Mouse (Mus musculus) bone marrow macrophage, adult 2 months (primary cell): ENCODE measurements around the gene Apbb2. TPM values are rescaled to one million over a fixed set of nuclear protein-coding genes. Genes with fewer than 3 reads are reported as not detected.

ENCODE experiments used
- H3K27ac ChIP-seq: 2 replicates; pipeline ENCODE4 v1.5.1; 2012; ENCODE audit warnings: low read depth, low read length; ENCODE audit not compliant: insufficient read depth
- H3K4me1 ChIP-seq: 2 replicates; pipeline ENCODE4 v1.6.1; 2012; ENCODE audit warnings: low read length; ENCODE audit not compliant: control insufficient read depth, insufficient read depth
- H3K4me3 ChIP-seq: 2 replicates; pipeline ENCODE4 v1.5.1; 2012; ENCODE audit warnings: mild to moderate bottlenecking, low read length, moderate library complexity; ENCODE audit not compliant: insufficient read depth
- CTCF ChIP-seq: IDR thresholded peaks from 2 replicates; pipeline ENCODE4 v1.5.1; 2012; ENCODE audit warnings: low read depth, mild to moderate bottlenecking, low read length, moderate library complexity
- POLR2A ChIP-seq: IDR thresholded peaks from 2 replicates; pipeline ENCODE4 v1.6.1; 2012; ENCODE audit warnings: mild to moderate bottlenecking, low read depth, low read length, borderline replicate concordance
- polyA plus RNA-seq: library from polyadenylated mRNA; stranded (reverse); fragments of >200 nt; gene quantifications from 2 replicates; pipeline ENCODE4 v1.2.4, GENCODE M21; 2012; ENCODE audit not compliant: missing spikeins, insufficient read depth, insufficient read length

Apbb2 gene
- polyA plus RNA-seq, 1 experiment: 22.5 TPM

- Histone ChIP-seq H3K4me1 (peaks cover 20% of the 10 kb centered on the region), H3K27ac (no peak overlapping the region), H3K4me3 (no peak overlapping the region)
- no peak for TF ChIP-seq CTCF
Measured at GRCm38 (mm10) chr5:66527090-66527489, 91.5 kb downstream of the Apbb2 start.

- H3K4me3 ChIP-seq: no peak overlapping the region
- peak overlapping the region; percentile 55 for H3K27ac ChIP-seq
- peaks cover 20% of the 10 kb centered on the region for H3K4me1 ChIP-seq
- TF ChIP-seq CTCF: no peak
- TF ChIP-seq POLR2A: no peak
Measured at GRCm38 (mm10) chr5:66525002-66525401, 93.6 kb downstream of the Apbb2 start.

- peaks cover 16% of the 10 kb centered on the region for H3K4me1 ChIP-seq
- H3K4me3 ChIP-seq: peak overlapping the region; percentile 46
- H3K27ac ChIP-seq: peak overlapping the region; percentile 85
- TF ChIP-seq CTCF (no peak), POLR2A (no peak)
Measured at GRCm38 (mm10) chr5:66523681-66524503, 94.7 kb downstream of the Apbb2 start.

GRCm38 (mm10) chr5:66521250-66521649 lies 97.3 kb downstream of the Apbb2 start:
- Histone ChIP-seq H3K4me3 (no peak overlapping the region), H3K27ac (no peak overlapping the region), H3K4me1 (peaks cover 15% of the 10 kb centered on the region)
- TF ChIP-seq CTCF (no peak), POLR2A (no peak)

- TF ChIP-seq CTCF: no peak
- TF ChIP-seq POLR2A: no peak
- H3K27ac ChIP-seq: no peak overlapping the region
- no peak overlapping the region for H3K4me3 ChIP-seq
- H3K4me1 ChIP-seq: peaks cover 3% of the 10 kb centered on the region; the same call in 1 of the 2 replicates
Measured at GRCm38 (mm10) chr5:66519511-66519910, 99.1 kb downstream of the Apbb2 start.

GRCm38 (mm10) chr5:66518411-66519006 lies 100.1 kb downstream of the Apbb2 start:
- no peak for TF ChIP-seq CTCF
- no peak for TF ChIP-seq POLR2A
- H3K27ac ChIP-seq: no peak overlapping the region
- no peak overlapping the region for H3K4me3 ChIP-seq
- peaks cover 2% of the 10 kb centered on the region; the same call in 1 of the 2 replicates for H3K4me1 ChIP-seq

- TF ChIP-seq CTCF (no peak), POLR2A (no peak)
- no peak overlapping the region for H3K27ac ChIP-seq
- no peak overlapping the region for H3K4me3 ChIP-seq
- H3K4me1 ChIP-seq: no peaks in the 10 kb centered on the region
Measured at GRCm38 (mm10) chr5:66517503-66517902, 101.1 kb downstream of the Apbb2 start.

GRCm38 (mm10) chr5:66516311-66516710 lies 102.3 kb downstream of the Apbb2 start:
- Histone ChIP-seq H3K27ac (no peak overlapping the region), H3K4me3 (no peak overlapping the region), H3K4me1 (no peaks in the 10 kb centered on the region)
- TF ChIP-seq CTCF (no peak), POLR2A (no peak)

- H3K4me3 ChIP-seq: no peak overlapping the region
- H3K27ac ChIP-seq: no peak overlapping the region
- H3K4me1 ChIP-seq: peaks cover 4% of the 10 kb centered on the region
- TF ChIP-seq CTCF: no peak
- no peak for TF ChIP-seq POLR2A
Measured at GRCm38 (mm10) chr5:66515271-66515670, 103.3 kb downstream of the Apbb2 start.

GRCm38 (mm10) chr5:66514659-66515058 lies 103.9 kb downstream of the Apbb2 start:
- Histone ChIP-seq H3K27ac (no peak overlapping the region), H3K4me1 (peaks cover 4% of the 10 kb centered on the region), H3K4me3 (no peak overlapping the region)
- no peak for TF ChIP-seq POLR2A
- TF ChIP-seq CTCF: no peak
